Mouse (Mus musculus) embryonic stem cell, embryonic (primary cell): ENCODE data around the gene Wdsub1.

Experiments used
- CTCF ChIA-PET, 4 experiments: fragments of 300-600 bp in 2 of 4; fragments of 350-600 bp in 2 of 4; sonication (Branson Sonifier 250); formaldehyde crosslinking; loops; one replicate each; lab custom pipeline; 2022; ENCODE audit warnings: inconsistent platforms in 2 of 4; lab: Charles Lee
- POLR2A ChIA-PET, 4 experiments: fragments of 300-600 bp in 2 of 4; fragments of 350-600 bp in 2 of 4; sonication (Branson Sonifier 250); formaldehyde crosslinking; loops; one replicate each; lab custom pipeline; 2022; ENCODE audit warnings: antibody characterized with exemption in 4 of 4, inconsistent platforms in 1 of 4; lab: Charles Lee

The Wdsub1 gene

DNA sequence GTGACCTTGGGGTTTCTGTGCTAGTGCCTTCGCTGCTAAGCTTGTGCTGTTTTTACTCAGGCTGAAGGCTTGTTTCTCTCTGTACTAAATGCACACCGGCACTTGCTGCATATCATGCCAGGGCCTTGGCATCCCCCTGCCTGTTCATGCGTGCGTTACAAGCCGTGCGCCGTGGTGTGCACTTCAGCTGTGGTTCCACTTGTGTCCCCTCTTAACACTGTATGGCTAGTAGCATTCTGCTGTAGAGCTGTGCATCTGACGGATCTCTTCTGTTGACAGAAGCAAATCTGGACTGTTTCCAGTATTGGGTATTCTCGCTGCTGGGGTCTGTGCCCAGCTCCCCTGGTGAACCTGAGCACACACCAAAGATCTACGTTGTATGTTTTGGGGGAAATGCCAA is 28.8 kb downstream of the Wdsub1 start:
- CTCF ChIA-PET, result no interaction called here
- POLR2A ChIA-PET, result interaction anchor here in 1 of 4 experiments (3.8 kb wide), 1 partner anchor 9 kb away, joined by 10 read pairs; no protein-coding TSS in a partner anchor

DNA sequence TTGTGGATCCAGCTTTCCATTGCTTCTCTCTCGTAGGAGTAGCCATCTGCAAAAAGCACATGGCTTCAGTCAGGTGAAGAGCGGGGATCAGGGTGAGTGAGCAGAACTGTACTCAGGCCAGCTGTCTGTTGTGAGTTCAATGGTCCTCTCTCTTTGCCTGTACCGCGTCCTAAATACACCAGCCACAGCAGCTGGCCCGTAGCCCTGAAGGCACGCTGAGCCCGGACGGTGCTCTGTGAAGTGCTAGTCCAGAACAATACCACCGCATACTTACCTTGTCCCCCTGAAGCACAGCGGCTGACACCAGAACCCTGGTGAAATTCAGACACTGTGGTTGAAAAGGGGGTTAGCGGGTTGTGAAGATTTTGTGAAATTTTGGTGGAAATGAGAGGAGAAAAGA is 29.5 kb downstream of the Wdsub1 start:
- ChIA-PET CTCF (no interaction called here), POLR2A (interaction anchor here in 1 of 4 experiments (0.7 to 3.8 kb wide), 2 partner anchors 9 to 52 kb away, joined by 3 to 10 read pairs; no protein-coding TSS in a partner anchor)

GRCm38 (mm10) chr2:59851885-59852284 is 30.5 kb downstream of the Wdsub1 start:
- ChIA-PET CTCF (interaction anchor here in 1 of 4 experiments (0.7 to 1.1 kb wide), 2 partner anchors 310 to 1006 kb away, joined by 3 to 5 read pairs; no protein-coding TSS in a partner anchor), POLR2A (interaction anchor here in 1 of 4 experiments (0.6 to 0.7 kb wide), 2 partner anchors 325 to 474 kb away, joined by 3 read pairs; no protein-coding TSS in a partner anchor)

GRCm38 (mm10) chr2:59843848-59844247 is 38.5 kb downstream of the Wdsub1 start:
- POLR2A ChIA-PET, result interaction anchor here in 3 of 4 experiments (0.6 to 2.9 kb wide), 7 partner anchors 9 to 396 kb away, joined by 3 to 10 read pairs (median 4); partner anchors contain the start of gene Wdsub1 (in 1 of the 3)
- CTCF ChIA-PET, result interaction anchor here in 1 of 4 experiments (0.7 kb wide), 1 partner anchor 247 kb away, joined by 3 read pairs; no protein-coding TSS in a partner anchor

DNA sequence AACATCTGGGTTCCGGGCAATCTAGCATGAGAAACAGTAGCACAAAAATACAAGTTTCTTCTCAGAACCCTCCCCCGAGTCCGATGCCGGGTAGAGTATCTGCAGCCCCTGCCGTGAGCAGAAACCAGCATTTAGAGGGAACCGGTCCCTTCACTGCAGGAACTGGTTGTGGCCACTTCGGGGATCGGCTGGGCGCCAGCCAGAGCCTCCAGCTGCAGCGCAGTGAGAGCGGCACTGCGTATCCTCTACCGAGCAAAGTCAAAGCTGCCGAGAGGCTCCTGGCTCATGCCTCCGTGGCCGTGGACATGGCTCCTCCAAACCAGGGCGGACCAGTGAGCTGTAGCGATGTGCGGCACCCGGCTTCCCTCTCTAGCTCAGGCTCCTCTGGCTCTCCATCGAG is 39.2 kb downstream of the Wdsub1 start:
- ChIA-PET CTCF (no interaction called here), POLR2A (interaction anchor here in 3 of 4 experiments (0.6 to 2.9 kb wide), 8 partner anchors 8 to 425 kb away, joined by 3 to 10 read pairs (median 4); partner anchors contain the start of gene Wdsub1 (in 1 of the 3))

DNA sequence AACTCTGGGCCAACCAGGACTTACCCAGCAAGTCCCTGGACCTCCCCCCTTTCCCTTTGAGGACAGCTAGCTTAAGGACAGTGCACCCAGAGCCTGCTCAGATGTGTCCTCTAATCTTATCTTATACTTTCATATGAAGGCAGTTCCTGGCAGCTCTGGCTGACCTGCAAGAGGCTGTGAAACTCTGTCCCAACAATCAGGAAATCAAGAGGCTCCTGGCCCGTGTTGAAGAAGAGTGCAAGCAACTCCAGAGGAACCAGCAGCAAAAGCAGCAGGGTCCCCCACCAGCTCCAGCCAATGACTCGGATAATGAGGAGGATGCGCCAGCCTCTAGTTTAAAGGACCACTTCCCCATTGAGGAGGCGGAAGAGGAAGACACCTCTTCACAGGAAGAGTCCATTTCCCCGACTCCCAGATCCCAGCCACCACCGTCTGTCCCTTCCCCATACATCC is 39.8 kb downstream of the Wdsub1 start:
- POLR2A ChIA-PET, result interaction anchor here in 2 of 4 experiments (1.0 to 2.3 kb wide), 5 partner anchors 8 to 426 kb away, joined by 3 to 6 read pairs (median 3); no protein-coding TSS in a partner anchor
- CTCF ChIA-PET, result no interaction called here

DNA sequence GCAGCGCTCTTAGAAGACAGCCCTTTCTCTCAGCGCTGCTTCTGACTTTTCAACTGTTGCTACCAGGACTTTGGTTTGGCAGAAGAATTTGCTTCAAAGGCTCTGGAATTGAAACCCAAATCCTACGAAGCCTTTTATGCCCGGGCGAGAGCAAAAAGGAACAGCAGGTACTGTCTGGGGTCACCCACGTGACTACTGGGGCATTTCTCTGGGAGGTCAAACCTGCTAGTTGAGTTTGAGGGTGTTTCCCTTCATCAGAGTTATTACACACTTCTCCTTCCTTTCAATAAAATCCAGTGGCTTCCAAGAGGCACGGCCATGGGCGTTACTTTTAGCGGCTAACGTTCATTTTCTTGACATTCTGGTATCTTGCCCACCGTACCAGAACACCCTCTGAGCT is 40.4 kb downstream of the Wdsub1 start:
- ChIA-PET POLR2A (interaction anchor here in 3 of 4 experiments (0.6 to 2.3 kb wide), 12 partner anchors 9 to 569 kb away, joined by 3 to 14 read pairs (median 3); partner anchors contain the start of gene Ly75 (in 1 of the 3)), CTCF (interaction anchor here in 1 of 4 experiments (0.5 kb wide), 1 partner anchor 403 kb away, joined by 3 read pairs; no protein-coding TSS in a partner anchor)

GRCm38 (mm10) chr2:59841189-59841939 is 41.0 kb downstream of the Wdsub1 start:
- ChIA-PET CTCF (interaction anchor here in 1 of 4 experiments (0.5 kb wide), 1 partner anchor 403 kb away, joined by 3 read pairs; no protein-coding TSS in a partner anchor), POLR2A (interaction anchor here in 3 of 4 experiments (0.5 to 2.3 kb wide), 20 partner anchors 9 to 1217 kb away, joined by 3 to 14 read pairs (median 3); partner anchors contain the start of genes Cd302 (in 1 of the 3), Ly75 (in 1 of the 3) and Wdsub1 (in 1 of the 3))

- ChIA-PET POLR2A (interaction anchor here in 1 of 4 experiments (2.1 kb wide), 1 partner anchor 9 kb away, joined by 14 read pairs; no protein-coding TSS in a partner anchor), CTCF (no interaction called here)
Observed at GRCm38 (mm10) chr2:59840191-59840590, 42.2 kb downstream of the Wdsub1 start.

DNA sequence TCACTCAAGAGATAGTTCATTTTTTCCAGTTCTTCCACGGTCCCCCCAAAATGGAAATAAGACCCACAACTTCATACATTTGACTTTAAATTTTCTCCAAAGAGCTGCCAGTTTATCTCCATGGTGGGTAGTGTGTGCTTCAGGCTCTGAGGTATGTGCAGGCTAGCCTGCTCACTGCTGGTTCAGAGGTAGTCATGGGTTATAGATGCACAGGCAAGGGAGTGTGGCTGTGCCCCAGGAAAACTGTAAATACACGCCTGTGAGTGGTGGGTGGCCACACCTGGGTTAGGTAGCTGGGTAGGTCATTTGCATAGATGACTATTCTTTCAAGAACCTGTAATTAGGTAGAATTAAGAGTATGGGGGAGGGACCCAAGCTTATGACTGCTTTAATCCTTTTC is 42.6 kb downstream of the Wdsub1 start:
- CTCF ChIA-PET, result no interaction called here
- POLR2A ChIA-PET, result interaction anchor here in 1 of 4 experiments (2.1 kb wide), 1 partner anchor 9 kb away, joined by 14 read pairs; no protein-coding TSS in a partner anchor

- CTCF ChIA-PET, result no interaction called here
- POLR2A ChIA-PET, result interaction anchor here in 1 of 4 experiments (0.6 to 1.6 kb wide), 3 partner anchors 10 to 245 kb away, joined by 3 to 6 read pairs (median 4); no protein-coding TSS in a partner anchor
Observed at GRCm38 (mm10) chr2:59838825-59839224, 43.6 kb downstream of the Wdsub1 start.

DNA sequence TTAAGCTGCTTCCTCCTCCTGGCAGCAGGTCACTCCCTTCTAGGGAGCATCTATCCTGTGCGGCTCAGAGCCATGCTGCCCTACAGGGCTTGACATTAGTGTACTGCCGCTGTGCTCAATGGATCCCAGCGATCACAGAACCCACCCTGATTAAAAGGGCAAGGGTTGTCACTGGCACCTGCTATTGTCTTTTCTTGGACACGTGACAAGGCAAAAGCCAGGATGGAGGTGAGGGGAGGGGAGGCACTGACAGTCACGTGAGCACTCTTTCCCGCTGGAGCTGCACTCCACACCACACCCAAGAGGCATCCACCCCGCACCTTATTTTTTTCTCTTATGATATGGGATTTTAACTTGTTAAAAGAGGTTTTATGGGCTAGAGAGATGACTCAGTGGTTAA is 50.6 kb downstream of the Wdsub1 start:
- POLR2A ChIA-PET, result interaction anchor here in 3 of 4 experiments (0.6 to 3.4 kb wide), 14 partner anchors 9 to 664 kb away, joined by 3 to 14 read pairs (median 3); partner anchors contain the start of gene Wdsub1 (in 1 of the 3)

GRCm38 (mm10) chr2:59830940-59831339 is 51.5 kb downstream of the Wdsub1 start:
- POLR2A ChIA-PET, result interaction anchor here in 2 of 4 experiments (0.6 to 3.4 kb wide), 6 partner anchors 8 to 220 kb away, joined by 3 to 14 read pairs (median 4); partner anchors contain the start of gene Wdsub1 (in 1 of the 2)
- CTCF ChIA-PET, result interaction anchor here in 1 of 4 experiments (0.7 kb wide), 1 partner anchor 1284 kb away, joined by 3 read pairs; no protein-coding TSS in a partner anchor

More for the DNA sequence above, 50.6 kb downstream of the Wdsub1 start:
- CTCF ChIA-PET, result interaction anchor here in 1 of 4 experiments (0.6 kb wide), 1 partner anchor 1146 kb away, joined by 4 read pairs; no protein-coding TSS in a partner anchor

DNA sequence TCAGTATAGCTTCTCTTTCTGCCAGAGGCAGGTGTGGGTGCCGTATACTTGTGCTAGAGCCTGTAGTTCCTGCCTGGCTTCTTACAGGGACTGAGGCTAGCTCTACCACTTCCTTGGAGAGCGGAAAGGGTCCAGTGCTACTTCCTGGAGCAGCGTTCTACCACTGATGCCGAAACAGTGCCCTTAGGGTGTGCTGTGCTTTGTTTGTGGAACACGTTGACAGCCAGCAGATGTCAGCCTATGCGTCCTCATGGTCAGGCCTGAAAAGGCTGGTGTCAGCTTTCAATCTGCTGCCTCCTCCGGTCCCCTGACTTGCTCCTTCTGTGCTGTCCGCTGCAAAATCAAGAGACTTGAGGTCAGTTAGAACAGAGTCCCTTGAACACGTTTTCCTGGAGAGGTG is 52.2 kb downstream of the Wdsub1 start:
- CTCF ChIA-PET, result interaction anchor here in 3 of 4 experiments (0.6 to 1.0 kb wide), 3 partner anchors 48 to 332 kb away, joined by 3 read pairs; no protein-coding TSS in a partner anchor
- POLR2A ChIA-PET, result interaction anchor here (0.5 to 3.4 kb wide), 6 partner anchors 11 to 553 kb away, joined by 3 to 14 read pairs (median 3); partner anchors contain the start of gene Ly75 (in 1 of the 4)

- CTCF ChIA-PET, result interaction anchor here in 3 of 4 experiments (0.5 to 1.0 kb wide), 4 partner anchors 25 to 333 kb away, joined by 3 read pairs; no protein-coding TSS in a partner anchor
- POLR2A ChIA-PET, result interaction anchor here (0.5 to 3.4 kb wide), 11 partner anchors 8 to 553 kb away, joined by 3 to 14 read pairs (median 4); partner anchors contain the start of genes Ly75 (in 1 of the 4) and Tanc1 (in 1 of the 4)
Observed at GRCm38 (mm10) chr2:59829718-59830117, 52.7 kb downstream of the Wdsub1 start.

DNA sequence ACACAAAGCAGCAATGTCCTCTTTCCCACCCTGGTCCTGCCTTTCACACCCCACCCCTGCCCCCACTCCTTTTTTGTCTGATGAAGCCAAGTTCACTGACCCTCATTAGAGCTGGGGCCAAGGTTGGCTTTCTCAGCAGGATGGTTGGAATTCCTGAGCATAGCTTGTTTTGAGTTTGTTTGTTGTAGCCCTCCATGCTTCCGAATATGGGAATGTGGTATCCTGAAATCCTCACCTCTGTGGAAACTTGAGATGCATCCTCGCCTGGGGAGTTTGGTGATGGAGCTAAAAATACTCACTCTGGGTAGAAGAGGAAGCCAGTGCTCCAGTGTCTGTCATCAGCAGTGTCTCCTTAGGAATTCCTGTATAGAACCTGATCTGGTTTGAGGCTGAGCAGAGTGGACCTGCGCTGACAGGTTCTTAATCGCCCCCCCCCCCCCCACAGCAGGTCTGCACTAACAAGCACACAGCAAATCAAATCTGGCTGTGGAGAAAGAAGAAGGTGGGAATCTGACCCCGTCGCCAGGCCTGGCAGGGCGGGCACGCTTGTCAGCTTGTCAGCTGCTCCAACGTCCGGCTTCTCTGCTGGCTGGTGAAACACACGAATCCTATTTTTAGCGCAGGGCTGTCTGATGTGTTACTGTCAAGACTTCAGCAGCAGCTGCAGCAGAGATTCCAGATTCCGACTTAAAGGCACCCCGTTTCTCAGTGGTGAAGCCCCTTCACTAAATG is 53.4 kb downstream of the Wdsub1 start:
- ChIA-PET POLR2A (interaction anchor here in 3 of 4 experiments (0.7 to 1.9 kb wide), 14 partner anchors 9 to 554 kb away, joined by 3 to 12 read pairs (median 4); partner anchors contain the start of genes Ly75 (in 1 of the 3), Tanc1 (in 1 of the 3) and Wdsub1 (in 1 of the 3)), CTCF (interaction anchor here in 3 of 4 experiments (0.5 to 1.6 kb wide), 5 partner anchors 22 to 308 kb away, joined by 3 to 12 read pairs (median 3); no protein-coding TSS in a partner anchor)
